Comparison of ENCODE assay signal across 28 mouse cellular contexts in genomic region chr11:36454076-36454475, GRCm38 (mm10).
DNase-seq lines count a peak whose midpoint lies in the region; ATAC-seq and TF ChIP-seq lines count a peak whose summit lies in the region.
"Had no signal": no experiment of that assay in that cellular context is flagged by ENCODE, and none has a peak within 500 bp of the region (broad histone marks: within the 10 kb centered on the region; RNA-seq: fewer than 3 reads in every experiment).

No protein-coding gene starts in this region.

- no peak for ATAC-seq in hindbrain, embryonic 13.5 days (ENCODE audit: low FRiP score)
- no peak for ATAC-seq in hindbrain, embryonic 14.5 days (ENCODE audit: low FRiP score)
- ATAC-seq in midbrain, embryonic 13.5 days = no peak
- no peak for ATAC-seq in midbrain, embryonic 14.5 days (ENCODE audit: low FRiP score, low TSS enrichment)
- ATAC-seq: CD4-positive, CD25-positive, alpha-beta regulatory T cell, adult 4 months; hindbrain, embryonic 16.5 days had no signal

- no peak overlapping the region for H3K9ac ChIP-seq in hindbrain, embryonic 13.5 days
- no peak overlapping the region for H3K9ac ChIP-seq in hindbrain, embryonic 14.5 days
- no peak overlapping the region for H3K9ac ChIP-seq in midbrain, embryonic 13.5 days (replicated peaks)
- H3K9ac ChIP-seq in midbrain, embryonic 14.5 days (replicated peaks; ENCODE audit: low read length) = no peak overlapping the region
- H3K9ac ChIP-seq: embryonic facial prominence, embryonic 13.5 days; forebrain, embryonic 12.5 days; forebrain, postnatal 0 days; heart, embryonic 13.5 days had no signal

- no peak overlapping the region for H3K4me2 ChIP-seq in hindbrain, embryonic 13.5 days
- no peak overlapping the region for H3K4me2 ChIP-seq in hindbrain, embryonic 14.5 days (replicated peaks)
- no peak overlapping the region for H3K4me2 ChIP-seq in midbrain, embryonic 13.5 days (replicated peaks)
- no peak overlapping the region for H3K4me2 ChIP-seq in midbrain, embryonic 14.5 days (ENCODE audit: low read length)
- H3K4me2 ChIP-seq: embryonic facial prominence, embryonic 13.5 days; forebrain, embryonic 12.5 days; heart, embryonic 13.5 days had no signal

- no peak overlapping the region for H3K4me3 ChIP-seq in hindbrain, embryonic 13.5 days
- H3K4me3 ChIP-seq in hindbrain, embryonic 14.5 days (replicated peaks; ENCODE audit: low read length) = no peak overlapping the region
- no peak overlapping the region for H3K4me3 ChIP-seq in midbrain, embryonic 13.5 days (replicated peaks)
- no peak overlapping the region for H3K4me3 ChIP-seq in midbrain, embryonic 14.5 days (replicated peaks; ENCODE audit: low read depth, low read length)
- no peak overlapping the region for H3K4me3 ChIP-seq in kidney, adult 2 months (ENCODE audit: insufficient read depth, low read depth, low read length)
- H3K4me3 ChIP-seq: embryonic facial prominence, embryonic 10.5 days; embryonic facial prominence, embryonic 13.5 days; erythroblast, embryonic 14.5 days; forebrain, embryonic 12.5 days; gastrocnemius, adult 2 months; heart, embryonic 10.5 days; heart, embryonic 13.5 days had no signal

- WGBS in hindbrain, embryonic 13.5 days = 72% methylated on average over 6 of the region's 6 CpGs
- WGBS in hindbrain, embryonic 14.5 days = 75% methylated on average over 6 of the region's 6 CpGs
- WGBS in midbrain, embryonic 13.5 days = 68% methylated on average over 6 of the region's 6 CpGs
- 69% methylated on average over 6 of the region's 6 CpGs for WGBS in midbrain, embryonic 14.5 days
- 64% methylated on average over 6 of the region's 6 CpGs for WGBS in kidney, adult 2 months

- no peaks in the 10 kb centered on the region for H3K9me3 ChIP-seq in hindbrain, embryonic 13.5 days
- H3K9me3 ChIP-seq in hindbrain, embryonic 14.5 days (ENCODE audit: control insufficient read depth, low read length) = no peaks in the 10 kb centered on the region
- no peaks in the 10 kb centered on the region for H3K9me3 ChIP-seq in midbrain, embryonic 13.5 days
- H3K9me3 ChIP-seq in midbrain, embryonic 14.5 days (ENCODE audit: control insufficient read depth, low read length) = no peaks in the 10 kb centered on the region
- H3K9me3 ChIP-seq: embryonic facial prominence, embryonic 10.5 days; embryonic facial prominence, embryonic 13.5 days; forebrain, embryonic 12.5 days; heart, embryonic 10.5 days; heart, embryonic 13.5 days had no signal

- no peak for TF ChIP-seq CTCF in brain, embryonic 14.5 days (IDR thresholded peaks at IDR 0.05; ENCODE audit: borderline replicate concordance, extremely low read depth, insufficient read depth, insufficient read length)
- no peak for TF ChIP-seq CTCF in kidney, adult 2 months (conservative IDR thresholded peaks at IDR 0.05; ENCODE audit: insufficient read depth, insufficient read length, low read depth, low read length)

- no peak for DNase-seq in hindbrain, embryonic 14.5 days (ENCODE audit: low spot score)
- no peak for DNase-seq in midbrain, embryonic 14.5 days
- DNase-seq in brain, embryonic 14.5 days (ENCODE audit: low read depth) = peak; percentile 24
- peak; percentile 70 for DNase-seq in retina, embryonic 14.5 days (ENCODE audit: low spot score)
- DNase-seq in kidney, adult 2 months = no peak
- DNase-seq: adrenal gland, adult 2 months; adrenal gland, postnatal 14 days; cerebellum, adult 11-12 months; cerebellum, adult 8-10 months; cerebellum, postnatal 10 days; cerebellum, postnatal 36 days; embryo, embryonic 11 days; forebrain, postnatal 0 days; gastrocnemius, adult 2 months; gastrocnemius, postnatal 14 days; heart, adult 18-20 months; heart, postnatal 14 days; heart, postnatal 4 days had no signal

- H3K36me3 ChIP-seq in hindbrain, embryonic 13.5 days = no peaks in the 10 kb centered on the region
- no peaks in the 10 kb centered on the region for H3K36me3 ChIP-seq in hindbrain, embryonic 14.5 days (replicated peaks; ENCODE audit: control insufficient read depth, insufficient read depth)
- no peaks in the 10 kb centered on the region for H3K36me3 ChIP-seq in midbrain, embryonic 13.5 days
- no peaks in the 10 kb centered on the region for H3K36me3 ChIP-seq in midbrain, embryonic 14.5 days (ENCODE audit: control insufficient read depth, insufficient read depth, low read length)
- no peaks in the 10 kb centered on the region for H3K36me3 ChIP-seq in kidney, adult 2 months (ENCODE audit: control insufficient read depth, insufficient read depth, low read length)
- H3K36me3 ChIP-seq: embryonic facial prominence, embryonic 10.5 days; embryonic facial prominence, embryonic 13.5 days; forebrain, embryonic 12.5 days; heart, embryonic 10.5 days; heart, embryonic 13.5 days had no signal

- H3K27ac ChIP-seq in hindbrain, embryonic 13.5 days = peak overlapping the region; percentile 8; the same call in 1 of the 2 replicates
- H3K27ac ChIP-seq in hindbrain, embryonic 14.5 days = no peak overlapping the region
- H3K27ac ChIP-seq in midbrain, embryonic 13.5 days = 0 out of 2 replicates have a peak overlapping the region, but pooled peaks have one; percentile 6
- H3K27ac ChIP-seq in midbrain, embryonic 14.5 days (replicated peaks; ENCODE audit: low read depth, low read length) = no peak overlapping the region
- H3K27ac ChIP-seq in kidney, adult 2 months (ENCODE audit: insufficient read depth, low read depth, low read length) = no peak overlapping the region
- H3K27ac ChIP-seq: embryonic facial prominence, embryonic 10.5 days; embryonic facial prominence, embryonic 13.5 days; forebrain, embryonic 12.5 days; gastrocnemius, adult 2 months; heart, embryonic 10.5 days; heart, embryonic 13.5 days had no signal

- no peak for TF ChIP-seq POLR2A in brain, embryonic 14.5 days (IDR thresholded peaks at IDR 0.05; ENCODE audit: borderline replicate concordance, extremely low read depth, insufficient read depth, insufficient read length, poor library complexity, severe bottlenecking)
- no peak for TF ChIP-seq POLR2A in kidney, adult 2 months (IDR thresholded peaks at IDR 0.05; ENCODE audit: low read depth, low read length)

- no peaks in the 10 kb centered on the region for H3K27me3 ChIP-seq in hindbrain, embryonic 13.5 days
- H3K27me3 ChIP-seq in hindbrain, embryonic 14.5 days (ENCODE audit: control insufficient read depth, insufficient read depth, low read length) = no peaks in the 10 kb centered on the region
- no peaks in the 10 kb centered on the region for H3K27me3 ChIP-seq in midbrain, embryonic 13.5 days
- H3K27me3 ChIP-seq in midbrain, embryonic 14.5 days (ENCODE audit: control insufficient read depth, insufficient read depth, low read length) = no peaks in the 10 kb centered on the region
- no peaks in the 10 kb centered on the region for H3K27me3 ChIP-seq in kidney, adult 2 months (replicated peaks; ENCODE audit: control insufficient read depth, insufficient read depth, low read length)
- H3K27me3 ChIP-seq: embryonic facial prominence, embryonic 13.5 days; heart, embryonic 13.5 days had no signal

- H3K4me1 ChIP-seq in hindbrain, embryonic 13.5 days (replicated peaks) = peaks cover 20% of the 10 kb centered on the region
- peaks cover 10% of the 10 kb centered on the region; the same call in 1 of the 2 replicates for H3K4me1 ChIP-seq in hindbrain, embryonic 14.5 days (replicated peaks; ENCODE audit: control insufficient read depth, insufficient read depth, low read length)
- peaks cover 24% of the 10 kb centered on the region for H3K4me1 ChIP-seq in midbrain, embryonic 13.5 days (replicated peaks)
- no peaks in the 10 kb centered on the region for H3K4me1 ChIP-seq in midbrain, embryonic 14.5 days (ENCODE audit: control insufficient read depth, insufficient read depth, low read length)
- H3K4me1 ChIP-seq in kidney, adult 2 months (ENCODE audit: control insufficient read depth, insufficient read depth, low read length) = no peaks in the 10 kb centered on the region
- H3K4me1 ChIP-seq: embryonic facial prominence, embryonic 10.5 days; embryonic facial prominence, embryonic 13.5 days had no signal

Comparison
In these comparisons a context has a peak if more than half of its experiments do, and no peak if none do; other contexts are left out.
1. H3K27ac ChIP-seq: peak in hindbrain, embryonic 13.5 days (single experiment) and midbrain, embryonic 13.5 days (single experiment); none in hindbrain, embryonic 14.5 days (single experiment), midbrain, embryonic 14.5 days (single experiment) and kidney, adult 2 months (single experiment).
2. DNase-seq: peak in brain, embryonic 14.5 days (single experiment) and retina, embryonic 14.5 days (single experiment); none in hindbrain, embryonic 14.5 days (single experiment), midbrain, embryonic 14.5 days (single experiment) and kidney, adult 2 months (single experiment).